Mouse (Mus musculus): ENCODE results near the gene Wdr24. TPM values are rescaled to one million over a fixed set of nuclear protein-coding genes. Genes with fewer than 3 reads are reported as not detected.

The Wdr24 gene
- polyA plus RNA-seq (2017; shearing (Covaris generic)), result 45.9 TPM

GRCm38 (mm10) chr17:25823452-25823851 lies at the start of gene Wdr24:
Gene Wdr24, plus strand, starts transcription at chr17:25823627.

GRCm38 (mm10) chr17:25785281-25785745 lies 38.1 kb upstream of the Wdr24 start, which contains the start of gene Haghl:
Gene Haghl, minus strand, starts transcription at chr17:25785673.

GRCm38 (mm10) chr17:25786280-25786679 lies 37.1 kb upstream of the Wdr24 start, which contains the start of gene Ccdc78:
Gene Ccdc78, plus strand, starts transcription at chr17:25786580.

GRCm38 (mm10) chr17:25792615-25793014 lies 30.8 kb upstream of the Wdr24 start, which contains the start of gene Fam173a:
Gene Fam173a, minus strand, starts transcription at chr17:25792901.

GRCm38 (mm10) chr17:25795609-25796092 lies 27.8 kb upstream of the Wdr24 start, which contains the start of gene AC134908.4:
Gene AC134908.4, minus strand, starts transcription at chr17:25795659.

GRCm38 (mm10) chr17:25796951-25797369 lies 26.5 kb upstream of the Wdr24 start, which contains the start of gene Metrn:
Gene Metrn, minus strand, starts transcription at chr17:25797136.

GRCm38 (mm10) chr17:25808789-25809605 lies 14.4 kb upstream of the Wdr24 start, which contains the start of gene Fbxl16:
Gene Fbxl16, plus strand, starts transcription at chr17:25809085.

GRCm38 (mm10) chr17:25828712-25829557 lies 5.5 kb downstream of the Wdr24 start, which contains the start of gene Jmjd8:
Gene Jmjd8, plus strand, starts transcription at chr17:25828867.

GRCm38 (mm10) chr17:25833291-25833663 lies 9.8 kb downstream of the Wdr24 start, which contains the start of gene Stub1:
Gene Stub1, minus strand, starts transcription at chr17:25833404.

GRCm38 (mm10) chr17:25837076-25837410 lies 13.6 kb downstream of the Wdr24 start, which contains the start of gene Rhbdl1:
Gene Rhbdl1, minus strand, starts transcription at chr17:25837295.

GRCm38 (mm10) chr17:25841117-25841880 lies 17.9 kb downstream of the Wdr24 start, which contains the start of gene Gm20683:
Gene Gm20683, minus strand, starts transcription at chr17:25841763.

GRCm38 (mm10) chr17:25844396-25844901 lies 21.0 kb downstream of the Wdr24 start, which contains the start of gene Rhot2:
Gene Rhot2, minus strand, starts transcription at chr17:25844851.

GRCm38 (mm10) chr17:25860832-25861703 lies 37.6 kb downstream of the Wdr24 start, which contains the start of gene Wdr90:
Gene Wdr90, minus strand, starts transcription at chr17:25861501.

GRCm38 (mm10) chr17:25868601-25869191 lies 45.3 kb downstream of the Wdr24 start, which contains the start of gene Mcrip2:
Gene Mcrip2, minus strand, starts transcription at chr17:25868764.

GRCm38 (mm10) chr17:25874721-25875170 lies 51.3 kb downstream of the Wdr24 start, which contains the start of gene Mettl26:
Gene Mettl26, plus strand, starts transcription at chr17:25875074.

